Mouse (Mus musculus) midbrain, embryonic 13.5 days (tissue): ENCODE data around the gene 1700029I15Rik. TPM values are rescaled to one million over a fixed set of nuclear protein-coding genes. Genes with fewer than 3 reads are reported as not detected.

ENCODE experiments used
- ATAC-seq: fragments of 200-750 bp; cut with Nextera tagmentation; 2 replicates; pipeline ENCODE4 v1.8.0; 2017; ENCODE audit warnings: mild to moderate bottlenecking, moderate TSS enrichment, moderate library complexity
- H3K27ac ChIP-seq: fragments of 300-500 bp; sonication (generic); 2 replicates; pipeline ENCODE4 v1.5.1; 2015; ENCODE audit warnings: inconsistent platforms, mild to moderate bottlenecking, moderate library complexity
- H3K27me3 ChIP-seq: fragments of 300-500 bp; sonication (generic); 2 replicates; pipeline ENCODE4 v1.6.1; 2015; ENCODE audit warnings: mild to moderate bottlenecking, inconsistent platforms
- H3K36me3 ChIP-seq: fragments of 300-500 bp; sonication (generic); 2 replicates; pipeline ENCODE4 v1.6.1; 2015; ENCODE audit warnings: mild to moderate bottlenecking, inconsistent platforms
- H3K4me1 ChIP-seq: fragments of 300-500 bp; sonication (generic); replicated peaks from 2 replicates; pipeline ENCODE4 v1.6.1; 2015; ENCODE audit warnings: inconsistent platforms
- H3K4me2 ChIP-seq: fragments of 300-500 bp; sonication (generic); replicated peaks from 2 replicates; pipeline ENCODE4 v1.6.1; 2015; ENCODE audit warnings: moderate library complexity, mild to moderate bottlenecking, inconsistent platforms
- H3K4me3 ChIP-seq: fragments of 300-500 bp; sonication (generic); replicated peaks from 2 replicates; pipeline ENCODE4 v1.5.1; 2015; ENCODE audit warnings: mild to moderate bottlenecking, inconsistent platforms
- H3K9ac ChIP-seq: fragments of 300-500 bp; sonication (generic); replicated peaks from 2 replicates; pipeline ENCODE4 v1.6.1; 2015; ENCODE audit warnings: mild to moderate bottlenecking, inconsistent platforms
- H3K9me3 ChIP-seq: fragments of 300-500 bp; sonication (generic); 2 replicates; pipeline ENCODE4 v1.6.1; 2016; ENCODE audit warnings: mild to moderate bottlenecking, inconsistent platforms
- WGBS: fragments of 180-500 bp; shearing (Covaris S2); methylation state at CpG from one replicate; pipeline ENCODE4 v1.1.7; 2015; 5-methylcytosine and 5-hydroxymethylcytosine counted together
- polyA plus RNA-seq: library from polyadenylated mRNA; unstranded; fragments of >200 nt; fragmentation: Nextera tagmentation; extraction: Ambion mirVana; gene quantifications from 2 replicates; pipeline ENCODE4 v1.2.1, GENCODE M21; 2015

1700029I15Rik gene
- polyA plus RNA-seq, 1 experiment from 2014 or later = 8.0 TPM

DNA sequence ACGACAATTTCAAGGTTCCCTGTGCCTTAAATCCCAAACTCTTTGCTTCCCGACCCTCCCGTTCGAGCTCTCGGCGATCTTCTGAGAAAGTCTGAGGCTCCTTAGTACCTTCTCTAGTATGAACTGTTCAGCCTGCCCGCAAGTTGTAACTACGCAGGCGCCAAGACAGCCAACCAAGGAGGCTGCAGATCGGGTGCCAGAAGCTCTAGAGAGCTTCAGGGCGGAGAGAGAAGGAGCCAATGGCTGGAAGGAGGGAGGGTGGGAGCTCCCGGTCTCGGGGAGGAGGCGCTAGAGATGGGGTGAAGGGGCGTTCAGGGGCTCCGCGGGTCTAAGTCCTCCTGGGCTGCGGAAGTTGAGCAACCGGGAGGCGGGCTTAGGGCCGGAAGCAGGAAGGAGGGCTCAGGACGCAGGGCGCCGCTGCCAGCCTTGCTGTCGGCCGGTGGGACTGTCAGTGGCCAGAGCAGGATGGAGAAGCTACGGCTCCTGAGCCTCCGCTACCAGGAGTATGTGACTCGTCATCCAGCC, 7.2 kb upstream of the 1700029I15Rik start:
- H3K36me3 ChIP-seq = peaks cover 31% of the 10 kb centered on the region
- peak overlapping the region; percentile 86 for H3K27ac ChIP-seq
- peaks cover 17% of the 10 kb centered on the region for H3K27me3 ChIP-seq
- H3K4me1 ChIP-seq = peaks cover 57% of the 10 kb centered on the region
- WGBS = under 1% methylated on average over 29 of the region's 29 CpGs
- ATAC-seq = peak; percentile 94
- H3K9me3 ChIP-seq = no peaks in the 10 kb centered on the region
- H3K9ac ChIP-seq = peak overlapping the region; percentile 81
- peak overlapping the region; percentile 83 for H3K4me3 ChIP-seq
- peak overlapping the region; percentile 97 for H3K4me2 ChIP-seq

DNA sequence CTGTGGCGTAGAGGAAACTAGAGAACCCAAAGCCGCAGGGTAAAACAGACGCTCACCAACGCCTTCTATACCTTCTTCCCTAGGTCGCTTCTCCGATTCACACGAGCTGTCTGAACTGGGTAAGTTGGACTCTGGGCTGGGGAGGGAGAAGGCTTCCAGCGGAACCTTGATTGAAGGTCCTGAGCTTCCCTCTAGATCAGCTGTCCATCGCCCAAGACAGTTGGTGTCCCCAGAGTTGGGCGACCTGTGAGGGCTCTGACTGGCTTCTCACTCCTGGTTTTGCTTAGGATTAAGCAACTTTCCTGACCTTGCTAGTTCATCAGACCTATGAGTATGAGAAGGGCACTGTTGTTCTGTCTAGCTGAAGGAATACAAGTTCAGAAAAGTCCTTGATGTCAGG, 6.5 kb upstream of the 1700029I15Rik start:
- Histone ChIP-seq H3K4me2 (peak overlapping the region; percentile 97), H3K9me3 (no peaks in the 10 kb centered on the region), H3K27ac (peak overlapping the region; percentile 86), H3K36me3 (peaks cover 37% of the 10 kb centered on the region), H3K4me3 (peak overlapping the region; percentile 83), H3K27me3 (peaks cover 11% of the 10 kb centered on the region), H3K4me1 (peaks cover 50% of the 10 kb centered on the region), H3K9ac (peak overlapping the region; percentile 81)
- WGBS = 19% methylated on average over 10 of the region's 10 CpGs
- ATAC-seq = no peak; the same call in 1 of the 2 replicates

DNA sequence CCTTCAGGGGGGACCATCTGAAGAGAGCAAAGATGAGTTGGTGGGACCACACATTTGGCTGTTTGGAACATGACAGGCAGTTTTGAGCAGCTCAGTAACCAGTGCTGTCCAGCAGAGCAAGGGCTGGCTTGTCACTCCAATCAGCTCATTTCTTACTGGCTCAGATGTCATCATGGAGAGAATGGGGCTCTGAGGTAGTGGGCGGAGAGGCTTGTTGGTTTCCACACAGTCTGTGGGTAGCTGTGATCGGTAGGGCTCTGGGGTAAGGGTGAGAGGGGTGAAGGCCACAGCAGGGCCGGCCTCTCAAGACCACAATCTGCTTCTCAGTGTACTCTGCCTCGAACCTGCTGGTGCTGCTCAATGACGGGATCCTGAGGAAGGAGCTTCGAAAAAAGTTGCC, 6.0 kb upstream of the 1700029I15Rik start:
- ATAC-seq = no peak
- H3K9me3 ChIP-seq = no peaks in the 10 kb centered on the region
- peak overlapping the region; percentile 97 for H3K4me2 ChIP-seq
- peak overlapping the region; percentile 83 for H3K4me3 ChIP-seq
- peaks cover 45% of the 10 kb centered on the region for H3K4me1 ChIP-seq
- peaks cover 6% of the 10 kb centered on the region; the same call in 1 of the 2 replicates for H3K27me3 ChIP-seq
- H3K27ac ChIP-seq = no peak overlapping the region
- H3K36me3 ChIP-seq = peaks cover 42% of the 10 kb centered on the region
- WGBS = 82% methylated on average over 6 of the region's 6 CpGs
- H3K9ac ChIP-seq = peak overlapping the region; percentile 81

DNA sequence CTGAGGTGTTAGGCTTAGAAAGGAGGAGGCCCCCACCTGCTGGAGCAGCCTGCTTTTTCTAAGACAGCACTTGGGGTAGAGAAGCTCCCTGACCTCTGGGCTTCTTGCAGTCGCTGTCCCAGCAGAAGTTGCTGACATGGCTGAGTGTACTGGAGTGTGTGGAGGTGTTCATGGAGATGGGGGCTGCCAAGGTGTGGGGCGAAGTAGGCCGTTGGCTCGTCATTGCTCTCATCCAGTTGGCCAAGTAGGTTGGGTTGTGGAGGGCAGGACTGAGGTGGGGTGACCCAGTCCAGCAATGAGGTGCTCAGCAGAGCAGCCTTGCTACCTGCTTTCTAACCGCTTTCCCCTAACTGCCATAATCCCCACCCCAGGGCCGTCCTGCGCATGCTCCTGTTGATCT, 5.0 kb upstream of the 1700029I15Rik start:
- peaks cover 52% of the 10 kb centered on the region for H3K36me3 ChIP-seq
- H3K9ac ChIP-seq = no peak overlapping the region
- no peak overlapping the region for H3K4me3 ChIP-seq
- H3K27me3 ChIP-seq = no peaks in the 10 kb centered on the region
- no peak overlapping the region for H3K27ac ChIP-seq
- H3K4me2 ChIP-seq = no peak overlapping the region
- no peaks in the 10 kb centered on the region for H3K9me3 ChIP-seq
- H3K4me1 ChIP-seq = peaks cover 35% of the 10 kb centered on the region
- ATAC-seq = no peak
- WGBS = 94% methylated on average over 7 of the region's 7 CpGs

DNA sequence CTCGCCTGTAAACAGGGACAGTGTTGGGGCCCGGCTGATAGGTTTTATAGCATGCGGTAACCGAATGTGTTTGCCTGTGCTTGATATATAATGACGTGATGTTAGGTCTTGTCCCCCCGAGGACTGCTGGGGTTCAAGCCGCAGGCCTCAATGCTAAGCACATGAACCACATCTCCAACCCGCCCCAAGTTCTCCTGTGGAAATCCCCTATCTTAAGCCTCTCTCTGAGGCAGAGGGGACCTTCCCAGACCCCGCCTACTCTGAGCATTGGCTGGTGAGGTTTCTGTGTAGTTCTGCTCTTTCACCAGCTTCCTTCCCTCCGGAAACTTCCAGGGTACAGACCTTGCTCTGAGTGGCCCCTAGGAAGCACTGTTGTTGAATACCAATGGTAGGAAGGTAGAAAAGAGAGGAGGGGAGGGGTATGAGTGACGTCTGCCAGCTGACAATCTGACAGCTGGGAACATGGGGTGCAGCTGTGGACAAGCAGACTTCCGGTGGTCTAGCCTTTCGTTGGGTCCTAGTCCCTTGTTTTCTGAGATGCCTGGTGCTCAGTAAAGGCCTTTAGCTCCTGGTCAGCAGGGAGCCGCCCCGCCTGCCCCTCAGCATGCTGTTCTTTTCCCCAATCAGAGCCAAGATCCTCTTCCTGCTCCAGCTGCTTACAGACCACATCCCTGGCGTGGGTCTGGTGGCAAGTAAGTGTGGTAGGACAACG, 2.4 kb upstream of the 1700029I15Rik start:
- Histone ChIP-seq H3K27ac (no peak overlapping the region), H3K36me3 (peaks cover 79% of the 10 kb centered on the region), H3K9ac (0 out of 2 replicates have a peak overlapping the region, but pooled peaks have one; percentile 14), H3K9me3 (no peaks in the 10 kb centered on the region), H3K4me3 (no peak overlapping the region), H3K27me3 (no peaks in the 10 kb centered on the region), H3K4me2 (no peak overlapping the region), H3K4me1 (peaks cover 12% of the 10 kb centered on the region)
- WGBS = 79% methylated on average over 17 of the region's 17 CpGs
- ATAC-seq = no peak

DNA sequence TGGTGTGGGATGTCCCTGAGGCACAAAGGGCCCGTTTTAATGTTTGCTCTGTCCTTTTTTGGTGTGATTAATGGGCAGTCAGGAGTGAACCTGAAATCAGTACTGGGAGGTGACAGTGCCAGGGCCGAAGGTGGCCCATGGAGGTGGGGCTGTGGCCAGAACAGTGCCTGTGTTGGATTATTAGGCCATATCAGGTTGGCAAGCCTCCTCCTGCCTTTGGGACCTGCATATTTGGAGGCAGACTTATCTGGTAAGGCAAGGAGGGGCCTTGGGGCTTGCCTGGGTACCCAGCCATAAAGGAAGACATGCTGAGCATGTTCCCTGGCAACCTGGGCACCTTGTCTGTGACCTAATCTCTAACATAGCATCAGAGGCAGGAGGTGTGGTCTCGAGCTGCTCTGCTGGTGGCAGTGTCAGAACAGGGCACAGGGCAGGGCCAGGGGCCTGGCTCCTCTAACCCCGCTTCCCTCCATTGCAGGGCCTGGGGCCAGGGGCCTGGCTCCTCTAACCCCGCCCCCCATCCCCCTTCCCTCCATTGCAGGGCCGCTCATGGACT, 1.8 kb upstream of the 1700029I15Rik start:
- Histone ChIP-seq H3K36me3 (peaks cover 85% of the 10 kb centered on the region), H3K9me3 (no peaks in the 10 kb centered on the region), H3K27ac (peak overlapping the region; percentile 51; the same call in 1 of the 2 replicates), H3K27me3 (no peaks in the 10 kb centered on the region), H3K4me2 (no peak overlapping the region), H3K4me1 (peaks cover 12% of the 10 kb centered on the region), H3K4me3 (no peak overlapping the region), H3K9ac (0 out of 2 replicates have a peak overlapping the region, but pooled peaks have one; percentile 14)
- no peak for ATAC-seq
- WGBS = 76% methylated on average over 6 of the region's 6 CpGs

DNA sequence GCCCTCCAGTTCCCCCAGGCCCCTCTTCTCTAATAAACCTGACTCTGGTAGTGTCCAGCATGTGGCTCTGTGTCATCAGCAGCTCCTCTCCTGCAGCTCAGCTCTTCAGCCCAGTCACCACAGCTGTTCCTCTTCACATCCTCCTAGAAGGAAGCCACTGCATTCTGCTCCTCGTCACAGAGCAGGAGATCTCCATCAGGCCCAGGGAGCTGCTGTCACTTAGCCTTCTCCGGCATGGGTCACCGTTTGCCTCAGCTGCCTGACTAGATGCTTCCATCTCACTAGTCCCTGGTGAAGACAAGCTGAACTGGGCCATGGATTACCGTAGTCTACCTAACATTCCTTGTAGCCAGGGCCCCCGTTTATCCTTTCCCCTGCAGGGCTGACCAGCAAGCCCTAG, 1.2 kb upstream of the 1700029I15Rik start:
- Histone ChIP-seq H3K9me3 (no peaks in the 10 kb centered on the region), H3K36me3 (peaks cover 91% of the 10 kb centered on the region), H3K4me2 (no peak overlapping the region), H3K4me1 (peaks cover 12% of the 10 kb centered on the region), H3K9ac (no peak overlapping the region), H3K27me3 (no peaks in the 10 kb centered on the region), H3K4me3 (no peak overlapping the region), H3K27ac (peak overlapping the region; percentile 51; the same call in 1 of the 2 replicates)
- ATAC-seq = no peak
- 84% methylated on average over 5 of the region's 5 CpGs for WGBS

DNA sequence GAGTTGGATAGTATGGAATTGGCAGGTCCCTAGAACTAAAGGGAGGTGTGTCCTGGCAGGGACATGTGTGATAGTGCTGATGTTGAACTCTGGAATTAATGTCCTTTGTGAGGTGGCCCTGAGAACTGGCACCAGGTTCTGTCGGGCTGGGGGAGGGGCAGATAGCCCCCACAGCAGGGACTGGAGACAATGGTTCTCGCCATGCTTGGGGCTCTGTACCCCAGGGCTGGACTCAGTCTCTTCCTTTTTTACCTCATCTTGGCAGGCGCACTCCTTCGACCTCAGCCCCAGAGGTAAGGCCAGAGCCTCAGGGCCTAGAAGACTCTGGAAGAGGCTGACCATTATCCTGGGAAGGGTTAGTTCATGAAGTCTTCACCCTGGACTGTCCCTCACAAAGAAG, 421 bp downstream of the 1700029I15Rik start:
- no peaks in the 10 kb centered on the region for H3K9me3 ChIP-seq
- no peak overlapping the region for H3K9ac ChIP-seq
- WGBS = 93% methylated on average over 4 of the region's 4 CpGs
- no peak overlapping the region for H3K27ac ChIP-seq
- ATAC-seq = no peak
- no peak overlapping the region for H3K4me3 ChIP-seq
- no peaks in the 10 kb centered on the region for H3K27me3 ChIP-seq
- no peak overlapping the region for H3K4me2 ChIP-seq
- H3K4me1 ChIP-seq = peaks cover 18% of the 10 kb centered on the region
- H3K36me3 ChIP-seq = peaks cover 100% of the 10 kb centered on the region

DNA sequence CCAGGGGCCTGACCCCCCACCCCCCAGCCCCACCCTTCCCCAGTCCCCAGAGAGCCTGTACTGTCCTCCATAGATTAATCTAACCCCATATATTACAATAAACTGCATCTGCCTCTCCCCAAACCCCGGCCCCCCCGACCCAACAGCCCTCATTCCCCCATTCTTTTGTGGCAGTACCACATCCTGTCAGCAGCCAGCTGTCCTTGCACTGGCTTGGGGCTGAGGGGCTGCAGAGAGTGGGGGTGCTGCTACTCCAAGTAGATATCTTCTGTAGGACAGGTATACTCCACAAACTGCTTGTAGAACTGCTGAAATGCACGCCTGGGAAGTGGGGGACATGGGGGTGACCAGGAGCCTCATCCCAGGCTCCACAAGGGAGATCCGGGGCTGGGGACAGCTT, 1.8 kb downstream of the 1700029I15Rik start:
- no peaks in the 10 kb centered on the region for H3K27me3 ChIP-seq
- no peak overlapping the region for H3K4me3 ChIP-seq
- 82% methylated on average over 4 of the region's 4 CpGs for WGBS
- no peaks in the 10 kb centered on the region for H3K9me3 ChIP-seq
- no peak overlapping the region for H3K9ac ChIP-seq
- no peak for ATAC-seq
- H3K27ac ChIP-seq = no peak overlapping the region
- H3K4me1 ChIP-seq = peaks cover 29% of the 10 kb centered on the region
- H3K36me3 ChIP-seq = peaks cover 87% of the 10 kb centered on the region
- no peak overlapping the region for H3K4me2 ChIP-seq

DNA sequence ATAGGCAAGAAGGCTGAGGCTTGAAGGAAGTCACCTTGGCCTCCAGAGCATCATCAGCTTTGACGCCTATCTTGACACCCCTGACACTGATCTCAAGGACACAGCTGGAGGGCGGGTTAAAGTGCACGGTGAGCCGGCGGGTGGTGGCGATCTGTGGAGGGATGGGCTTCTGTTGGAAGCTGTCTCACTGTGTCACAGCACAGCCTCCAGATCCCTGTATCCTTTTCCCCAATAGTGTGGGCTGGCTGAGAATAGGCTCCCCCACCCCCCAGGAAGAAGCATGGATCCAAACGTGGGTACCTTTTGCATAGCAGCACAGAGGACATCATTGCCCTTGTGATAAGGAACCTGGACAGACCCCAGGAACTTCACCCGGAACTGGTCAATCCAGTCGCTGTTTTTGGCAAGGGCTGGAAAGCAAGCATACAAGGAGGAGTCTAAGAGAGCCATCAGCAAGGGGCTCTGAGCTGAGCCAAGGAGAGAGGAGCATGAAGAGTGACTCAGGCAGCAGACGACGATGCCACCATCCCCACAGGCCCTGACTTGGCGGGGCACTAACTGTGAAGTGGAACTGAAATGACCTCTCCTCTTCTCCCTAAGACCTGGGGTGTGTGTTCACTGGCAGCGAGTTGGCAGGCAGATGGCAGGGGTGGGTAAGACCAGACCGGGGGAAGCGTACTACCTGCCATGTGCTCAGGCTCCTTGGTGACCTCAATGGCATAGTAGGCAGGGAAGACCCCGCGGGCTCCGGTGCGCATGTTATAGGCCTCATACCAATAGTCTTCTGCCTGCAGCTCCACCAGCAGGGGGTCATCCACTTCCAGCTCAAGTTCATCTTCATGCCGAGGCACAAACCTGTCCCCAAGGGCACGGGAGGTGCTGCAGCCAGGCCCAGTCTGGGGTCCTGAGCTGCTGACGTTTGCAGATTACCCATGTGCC, 3.0 kb downstream of the 1700029I15Rik start:
- peaks cover 38% of the 10 kb centered on the region for H3K4me1 ChIP-seq
- H3K9me3 ChIP-seq = no peaks in the 10 kb centered on the region
- H3K27ac ChIP-seq = no peak overlapping the region
- H3K4me3 ChIP-seq = no peak overlapping the region
- no peak overlapping the region for H3K4me2 ChIP-seq
- H3K36me3 ChIP-seq = peaks cover 74% of the 10 kb centered on the region
- H3K9ac ChIP-seq = no peak overlapping the region
- 89% methylated on average over 22 of the region's 22 CpGs for WGBS
- ATAC-seq = no peak
- H3K27me3 ChIP-seq = no peaks in the 10 kb centered on the region

DNA sequence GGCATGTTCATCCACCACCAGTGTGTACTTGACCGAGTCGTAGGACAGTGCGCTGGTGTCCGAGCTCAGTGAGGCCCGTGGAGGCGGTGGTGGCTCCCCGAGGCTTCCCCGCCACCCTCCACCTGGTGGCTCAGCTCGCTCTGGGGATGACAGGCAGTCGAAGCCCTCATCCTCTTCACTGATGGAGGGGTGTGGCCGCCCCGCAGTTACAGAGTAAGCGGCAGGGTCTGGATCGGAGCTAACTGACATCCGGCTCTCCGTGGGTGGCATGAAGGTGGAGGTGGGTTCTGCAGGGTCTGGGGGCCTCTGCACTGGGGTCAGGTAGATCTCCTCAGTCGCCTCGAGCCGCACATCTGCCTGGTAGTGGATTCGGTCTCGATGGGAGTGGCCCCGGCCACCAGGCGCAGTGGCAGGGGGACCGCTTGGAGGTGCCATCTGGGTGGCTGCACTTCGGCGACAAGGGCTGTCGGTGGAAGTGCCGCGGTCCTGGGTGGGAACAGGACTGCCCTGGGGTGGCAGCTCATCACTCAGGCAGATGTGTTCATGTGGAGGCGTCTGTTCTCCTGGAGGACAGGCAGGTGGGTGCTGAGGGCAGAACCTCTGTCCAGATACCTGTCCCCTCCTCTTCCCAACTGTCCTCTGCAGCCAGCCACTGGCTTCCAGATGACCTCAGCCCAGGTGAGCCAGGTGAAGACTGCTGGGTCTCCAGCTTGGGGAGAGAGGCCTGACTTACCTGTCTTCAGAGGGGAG, 4.7 kb downstream of the 1700029I15Rik start:
- ATAC-seq = no peak
- peak overlapping the region; percentile 93 for H3K9ac ChIP-seq
- H3K4me3 ChIP-seq = peak overlapping the region; percentile 85; the same call in 1 of the 2 replicates
- no peaks in the 10 kb centered on the region for H3K9me3 ChIP-seq
- H3K27me3 ChIP-seq = no peaks in the 10 kb centered on the region
- H3K36me3 ChIP-seq = peaks cover 58% of the 10 kb centered on the region
- WGBS = 93% methylated on average over 30 of the region's 30 CpGs
- no peak overlapping the region for H3K27ac ChIP-seq
- H3K4me1 ChIP-seq = peaks cover 54% of the 10 kb centered on the region
- peak overlapping the region; percentile 79; the same call in 1 of the 2 replicates for H3K4me2 ChIP-seq
